Mouse (Mus musculus) lung, postnatal 0 days (tissue): ENCODE measurements around the gene Gm20388.

ENCODE experiments used
- CTCF ChIP-seq: IDR thresholded peaks from 2 replicates; pipeline ENCODE4 v1.5.1; 2016; ENCODE audit warnings: antibody characterized with exemption, mild to moderate bottlenecking
- EP300 ChIP-seq: IDR thresholded peaks from 2 replicates; pipeline ENCODE4 v1.6.1; 2016; ENCODE audit warnings: antibody characterized with exemption, mild to moderate bottlenecking, control low read depth

GRCm38 (mm10) chr8:120641245-120641644, 730.6 kb downstream of the Gm20388 start:
- no peak for TF ChIP-seq CTCF
- TF ChIP-seq EP300: no peak
